Mouse (Mus musculus) erythroblast, embryonic 14.5 days (primary cell): ENCODE measurements around the gene Tmbim7.

Experiments used
- GATA1 ChIP-seq: IDR thresholded peaks from 2 replicates; pipeline ENCODE4 v1.6.1; 2012; ENCODE audit warnings: low read length, inconsistent platforms, mixed read lengths
- TAL1 ChIP-seq: IDR thresholded peaks from 3 replicates; pipeline ENCODE4 v1.6.1; 2012; ENCODE audit warnings: low read length, inconsistent platforms, mixed read lengths

- TF ChIP-seq TAL1 (no peak), GATA1 (no peak)
Observed at GRCm38 (mm10) chr5:3700025-3700424, 49.0 kb downstream of the Tmbim7 start.
